Mouse (Mus musculus) stomach, embryonic 15.5 days (tissue): Measurements from ENCODE around the gene Klri1. TPM values are rescaled to one million over a fixed set of nuclear protein-coding genes. Genes with fewer than 3 reads are reported as not detected.
"Not testable (repeated sequence)": the region's sequence is repeated elsewhere in the genome, so short reads cannot be mapped to it uniquely, and the experiment has no call there.

Experiments
- ATAC-seq: fragments of 200-750 bp; cut with Nextera tagmentation; 2 replicates; pipeline ENCODE4 v1.8.0; 2017; ENCODE audit warnings: low read depth, moderate number of reproducible peaks, moderate TSS enrichment; ENCODE audit not compliant: insufficient read depth, low FRiP score
- H3K27ac ChIP-seq: fragments of 300-500 bp; sonication (generic); 2 replicates; pipeline ENCODE4 v1.5.1; 2015; ENCODE audit warnings: mild to moderate bottlenecking, inconsistent platforms
- H3K27me3 ChIP-seq: fragments of 300-500 bp; sonication (generic); replicated peaks from 2 replicates; pipeline ENCODE4 v1.6.1; 2015; ENCODE audit warnings: inconsistent platforms
- H3K36me3 ChIP-seq: fragments of 300-500 bp; sonication (generic); 2 replicates; pipeline ENCODE4 v1.6.1; 2015; ENCODE audit warnings: inconsistent platforms
- H3K4me1 ChIP-seq: fragments of 300-500 bp; sonication (generic); 2 replicates; pipeline ENCODE4 v1.6.1; 2015; ENCODE audit warnings: inconsistent platforms
- H3K4me2 ChIP-seq: fragments of 300-500 bp; sonication (generic); 2 replicates; pipeline ENCODE4 v1.6.1; 2015; ENCODE audit warnings: mild to moderate bottlenecking, inconsistent platforms
- H3K4me3 ChIP-seq: fragments of 300-500 bp; sonication (generic); replicated peaks from 2 replicates; pipeline ENCODE4 v1.5.1; 2015; ENCODE audit warnings: inconsistent platforms
- H3K9ac ChIP-seq: fragments of 300-500 bp; sonication (generic); 2 replicates; pipeline ENCODE4 v1.6.1; 2015; ENCODE audit warnings: inconsistent platforms
- H3K9me3 ChIP-seq: fragments of 300-500 bp; sonication (generic); 2 replicates; pipeline ENCODE4 v1.6.1; 2016; ENCODE audit warnings: inconsistent platforms
- WGBS: fragments of 180-500 bp; shearing (Covaris S2); methylation state at CpG from one replicate; pipeline ENCODE4 v1.1.7; 2015; 5-methylcytosine and 5-hydroxymethylcytosine counted together
- polyA plus RNA-seq: library from polyadenylated mRNA; unstranded; fragments of >200 nt; fragmentation: Nextera tagmentation; extraction: Ambion mirVana; gene quantifications from 2 replicates; pipeline ENCODE4 v1.2.1, GENCODE M21; 2015

The Klri1 gene
- not detected in 2 replicates for polyA plus RNA-seq

- Histone ChIP-seq H3K27ac (no peak within 1 kb of the TSS), H3K4me1 (no peaks in the 10 kb centered on the region), H3K9me3 (no peaks in the 10 kb centered on the region), H3K4me2 (no peak within 1 kb of the TSS), H3K36me3 (no peaks in the 10 kb centered on the region), H3K4me3 (no peak within 1 kb of the TSS), H3K9ac (no peak within 1 kb of the TSS), H3K27me3 (no peaks in the 10 kb centered on the region)
- no peak for ATAC-seq
- WGBS: 83% methylated on average over 4 of the region's 4 CpGs
These were observed at the start of gene Klri1 for GRCm38 (mm10) chr6:129717032-129717431. TSS of gene Klri1 (minus strand) at chr6:129717132.

DNA sequence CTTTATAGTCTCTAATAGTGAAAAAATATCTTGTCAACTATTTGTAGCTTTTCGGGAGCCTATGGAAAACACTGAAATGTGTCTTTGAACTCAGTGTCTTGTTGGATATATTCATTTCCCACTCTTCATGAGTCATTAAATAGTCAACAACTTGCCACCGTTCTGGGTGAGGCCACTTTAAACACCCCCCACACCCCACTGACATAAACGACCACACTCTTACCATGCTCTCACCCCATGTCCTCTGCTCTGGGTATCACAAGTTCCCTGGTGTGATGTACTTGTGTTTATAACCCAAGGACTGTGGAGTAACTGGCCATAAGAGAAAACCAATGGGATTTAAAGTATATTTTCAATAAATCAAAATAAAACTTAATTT is 30.7 kb upstream of the Klri1 start:
- H3K27me3 ChIP-seq: no peaks in the 10 kb centered on the region
- no peak overlapping the region for H3K27ac ChIP-seq
- no peaks in the 10 kb centered on the region for H3K4me1 ChIP-seq
- no peak overlapping the region for H3K4me3 ChIP-seq
- H3K9ac ChIP-seq: no peak overlapping the region
- H3K9me3 ChIP-seq: no peaks in the 10 kb centered on the region
- no peak for ATAC-seq
- no peaks in the 10 kb centered on the region for H3K36me3 ChIP-seq
- WGBS: 71% methylated on average over 3 of the region's 3 CpGs
- H3K4me2 ChIP-seq: no peak overlapping the region

DNA sequence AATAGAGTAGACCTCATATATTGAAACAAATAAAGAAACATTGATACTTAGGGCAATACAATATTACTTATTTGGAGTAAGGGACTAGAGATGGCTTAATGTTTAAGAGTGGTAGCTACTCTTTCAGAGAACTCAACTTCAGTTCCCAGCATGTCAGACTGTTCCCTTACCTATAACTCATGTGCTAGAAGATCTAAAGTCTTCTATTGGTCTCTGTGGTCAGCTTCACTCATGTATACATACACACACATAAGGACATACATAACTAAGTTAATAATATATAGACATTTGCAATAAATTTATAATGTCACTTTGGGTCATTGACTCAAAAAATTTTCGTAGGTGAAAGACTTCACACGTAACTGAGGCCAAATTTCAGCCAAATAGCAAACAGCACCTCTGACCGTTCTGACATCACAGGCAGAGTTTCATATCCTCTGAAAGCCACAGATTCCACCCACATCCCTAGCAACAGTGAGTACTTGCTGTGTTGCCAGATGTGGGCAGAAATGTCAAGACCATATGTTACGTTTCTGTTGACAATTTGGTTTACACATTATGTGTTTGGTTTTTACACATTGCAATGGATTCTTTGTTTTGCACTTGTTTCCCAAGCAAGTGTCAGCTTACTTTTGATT is 30.2 kb upstream of the Klri1 start:
- no peak overlapping the region for H3K27ac ChIP-seq
- H3K36me3 ChIP-seq: no peaks in the 10 kb centered on the region
- H3K4me2 ChIP-seq: no peak overlapping the region
- no peak overlapping the region for H3K9ac ChIP-seq
- no peaks in the 10 kb centered on the region for H3K27me3 ChIP-seq
- H3K4me1 ChIP-seq: no peaks in the 10 kb centered on the region
- H3K4me3 ChIP-seq: no peak overlapping the region
- WGBS: 76% methylated on average over 4 of the region's 4 CpGs
- no peak for ATAC-seq
- H3K9me3 ChIP-seq: no peaks in the 10 kb centered on the region

DNA sequence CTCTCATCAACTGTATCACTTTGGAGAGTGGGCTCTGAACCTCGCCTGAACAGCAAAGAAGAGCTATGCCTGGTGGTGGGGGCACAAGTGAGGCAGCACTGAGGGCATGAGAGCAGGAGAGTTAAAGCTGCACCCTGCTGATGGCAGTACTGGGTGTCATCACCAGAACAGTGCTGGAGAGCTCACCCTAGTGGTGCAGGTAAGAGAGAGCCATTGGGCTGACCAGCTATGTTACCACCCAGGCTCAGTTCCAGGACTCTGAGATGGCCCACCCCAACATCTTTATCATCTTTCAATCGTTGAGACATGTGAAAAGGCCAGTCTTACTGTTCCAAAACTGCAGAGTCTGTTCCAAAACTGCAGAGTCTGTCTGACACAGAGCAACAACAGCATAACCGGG is 29.2 kb upstream of the Klri1 start:
- WGBS: 71% methylated on average over 3 of the region's 3 CpGs
- Histone ChIP-seq H3K4me1 (no peaks in the 10 kb centered on the region), H3K4me3 (no peak overlapping the region), H3K4me2 (no peak overlapping the region), H3K27ac (no peak overlapping the region), H3K36me3 (no peaks in the 10 kb centered on the region), H3K9ac (no peak overlapping the region), H3K27me3 (no peaks in the 10 kb centered on the region), H3K9me3 (no peaks in the 10 kb centered on the region)
- ATAC-seq: no peak

GRCm38 (mm10) chr6:129740069-129740721 is 23.3 kb upstream of the Klri1 start, which contains the start of gene Klri2:
TSS of gene Klri2 (minus strand) at chr6:129740484.
- Histone ChIP-seq H3K36me3 (no peaks in the 10 kb centered on the region), H3K27me3 (no peaks in the 10 kb centered on the region), H3K4me2 (no peak within 1 kb of the TSS), H3K4me3 (no peak within 1 kb of the TSS), H3K9me3 (no peaks in the 10 kb centered on the region), H3K27ac (no peak within 1 kb of the TSS), H3K9ac (no peak within 1 kb of the TSS), H3K4me1 (no peaks in the 10 kb centered on the region)
- WGBS: 57% methylated on average over 2 of the region's 2 CpGs
- ATAC-seq: no peak

DNA sequence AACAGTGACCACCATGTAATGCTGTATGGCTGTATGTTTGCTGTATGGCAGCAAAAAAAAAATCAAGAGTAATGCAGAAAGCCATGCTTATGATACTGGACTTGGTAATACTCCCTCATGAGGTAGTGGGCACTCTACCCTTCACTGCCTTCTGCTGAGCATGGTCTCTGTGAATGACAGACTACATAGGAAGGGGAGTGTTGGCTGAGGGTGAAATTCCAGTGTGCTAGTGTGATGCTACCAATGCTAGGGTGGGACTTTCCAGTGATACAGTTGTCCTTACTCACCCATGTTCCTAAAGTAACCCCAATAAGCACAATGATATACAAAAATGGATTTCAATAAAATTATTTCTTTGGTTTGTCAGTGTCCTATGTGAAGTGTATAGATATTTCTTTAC is 19.5 kb upstream of the Klri1 start:
- Histone ChIP-seq H3K9me3 (no peaks in the 10 kb centered on the region), H3K27ac (no peak overlapping the region), H3K9ac (no peak overlapping the region), H3K27me3 (no peaks in the 10 kb centered on the region), H3K36me3 (no peaks in the 10 kb centered on the region), H3K4me1 (no peaks in the 10 kb centered on the region), H3K4me2 (no peak overlapping the region), H3K4me3 (no peak overlapping the region)
- ATAC-seq: no peak

DNA sequence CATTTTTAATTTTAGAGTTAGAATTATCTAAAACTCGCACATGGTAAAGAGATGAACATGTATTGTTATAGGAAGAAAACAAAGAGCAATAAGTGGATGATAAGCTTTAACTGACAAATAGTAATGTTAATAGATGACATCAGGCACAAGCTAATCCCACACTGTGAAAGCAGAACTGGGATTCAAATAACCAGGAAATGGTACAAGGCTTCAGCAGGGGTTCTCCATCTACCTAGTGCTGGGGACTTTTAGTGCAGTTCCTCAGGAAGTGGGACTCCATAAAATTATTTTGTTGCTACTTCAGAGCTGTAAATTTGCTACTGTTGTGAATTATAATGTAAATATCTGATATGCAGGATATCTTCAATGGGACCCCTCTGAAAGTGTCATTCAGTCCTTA is 10.3 kb upstream of the Klri1 start:
- no peak overlapping the region for H3K4me2 ChIP-seq
- no peak overlapping the region for H3K4me3 ChIP-seq
- no peak for ATAC-seq
- H3K9me3 ChIP-seq: no peaks in the 10 kb centered on the region
- H3K4me1 ChIP-seq: no peaks in the 10 kb centered on the region
- no peak overlapping the region for H3K27ac ChIP-seq
- H3K36me3 ChIP-seq: no peaks in the 10 kb centered on the region
- H3K9ac ChIP-seq: no peak overlapping the region
- H3K27me3 ChIP-seq: no peaks in the 10 kb centered on the region
- WGBS: 85% methylated on average over 1 of the region's 1 CpGs

DNA sequence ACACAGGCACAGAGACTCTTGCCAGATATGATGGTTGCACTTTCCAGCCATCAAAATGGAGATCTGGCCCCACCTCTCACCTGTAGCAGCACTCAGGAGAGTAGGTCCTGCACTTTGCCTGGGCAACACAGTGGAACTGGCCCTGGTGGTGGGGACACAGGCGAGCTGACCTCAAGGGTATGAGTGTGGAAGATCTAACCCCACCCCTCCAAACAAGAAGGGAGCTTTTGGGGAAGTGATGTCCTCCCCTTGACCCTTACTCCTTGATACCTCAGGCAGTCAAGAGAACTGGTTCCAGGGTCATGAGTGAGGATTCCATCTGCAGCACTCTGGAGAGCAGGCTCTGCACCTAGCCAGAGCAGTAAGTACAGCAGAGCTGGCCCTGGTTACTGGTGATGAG is 4.5 kb upstream of the Klri1 start:
- Histone ChIP-seq H3K27me3 (no peaks in the 10 kb centered on the region), H3K9ac (no peak overlapping the region), H3K27ac (no peak overlapping the region), H3K4me2 (no peak overlapping the region), H3K4me3 (no peak overlapping the region), H3K36me3 (no peaks in the 10 kb centered on the region), H3K4me1 (no peaks in the 10 kb centered on the region), H3K9me3 (no peaks in the 10 kb centered on the region)
- WGBS: 62% methylated on average over 1 of the region's 1 CpGs
- ATAC-seq: no peak; the same call in 1 of the 2 replicates

DNA sequence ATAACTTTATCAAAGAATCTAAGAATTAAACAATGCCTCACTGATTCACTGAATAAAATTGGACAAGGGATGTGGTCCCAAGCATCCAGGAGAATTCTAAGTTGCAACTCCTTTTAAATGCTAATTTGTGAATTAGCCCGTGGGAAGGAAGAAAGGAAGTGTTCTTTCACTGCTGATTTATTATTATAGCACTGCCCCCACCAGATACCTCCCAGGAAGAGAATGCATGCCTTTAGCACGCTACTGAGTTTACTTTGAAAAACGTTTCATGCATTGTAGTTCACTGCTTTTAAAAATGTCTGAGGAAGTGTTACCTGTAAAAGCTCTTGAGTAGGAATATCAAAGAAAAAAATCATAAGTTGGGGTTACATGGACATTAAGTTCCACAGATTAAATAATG is 3.6 kb upstream of the Klri1 start:
- Histone ChIP-seq H3K9me3 (no peaks in the 10 kb centered on the region), H3K9ac (no peak overlapping the region), H3K4me1 (no peaks in the 10 kb centered on the region), H3K4me2 (no peak overlapping the region), H3K4me3 (no peak overlapping the region), H3K27ac (no peak overlapping the region), H3K36me3 (no peaks in the 10 kb centered on the region), H3K27me3 (no peaks in the 10 kb centered on the region)
- WGBS: 14% methylated on average over 3 of the region's 3 CpGs
- no peak for ATAC-seq

GRCm38 (mm10) chr6:129713566-129713965 is 3.4 kb downstream of the Klri1 start:
- Histone ChIP-seq H3K4me1 (no peaks in the 10 kb centered on the region), H3K27me3 (no peaks in the 10 kb centered on the region), H3K4me3 (no peak overlapping the region), H3K4me2 (no peak overlapping the region), H3K36me3 (no peaks in the 10 kb centered on the region), H3K27ac (no peak overlapping the region), H3K9ac (no peak overlapping the region), H3K9me3 (no peaks in the 10 kb centered on the region)
- WGBS: 53% methylated on average over 1 of the region's 1 CpGs
- no peak for ATAC-seq

GRCm38 (mm10) chr6:129691436-129691835 is 25.5 kb downstream of the Klri1 start:
- H3K27me3 ChIP-seq, H3K27ac ChIP-seq, H3K36me3 ChIP-seq, H3K9ac ChIP-seq, ATAC-seq, H3K4me3 ChIP-seq, H3K4me1 ChIP-seq, H3K9me3 ChIP-seq, H3K4me2 ChIP-seq: not testable (repeated sequence)
- 64% methylated on average over 10 of the region's 10 CpGs for WGBS

- Histone ChIP-seq H3K27ac (no peak overlapping the region), H3K9ac (no peak overlapping the region), H3K27me3 (no peaks in the 10 kb centered on the region), H3K4me2 (no peak overlapping the region), H3K9me3 (no peaks in the 10 kb centered on the region), H3K4me3 (no peak overlapping the region), H3K4me1 (no peaks in the 10 kb centered on the region), H3K36me3 (no peaks in the 10 kb centered on the region)
- 60% methylated on average over 1 of the region's 1 CpGs for WGBS
- ATAC-seq: peak; percentile 76
These were observed 36.6 kb downstream of the Klri1 start for GRCm38 (mm10) chr6:129680379-129680778.

- Histone ChIP-seq H3K4me2 (no peak within 1 kb of the TSS), H3K36me3 (no peaks in the 10 kb centered on the region), H3K4me1 (no peaks in the 10 kb centered on the region), H3K27ac (no peak within 1 kb of the TSS), H3K9ac (no peak within 1 kb of the TSS), H3K9me3 (no peaks in the 10 kb centered on the region), H3K27me3 (no peaks in the 10 kb centered on the region), H3K4me3 (no peak within 1 kb of the TSS)
- 79% methylated on average over 3 of the region's 3 CpGs for WGBS
- no peak for ATAC-seq
These were observed 38.1 kb downstream of the Klri1 start, which contains the start of gene Klrc1 for GRCm38 (mm10) chr6:129678873-129679272. TSS of gene Klrc1 (minus strand) at chr6:129678973.
